Mouse (Mus musculus): ENCODE results near the gene Zfp493. TPM values are rescaled to one million over a fixed set of nuclear protein-coding genes. Genes with fewer than 3 reads are reported as not detected.
"Not testable (repeated sequence)": the region's sequence is repeated elsewhere in the genome, so short reads cannot be mapped to it uniquely, and the experiment has no call there.

The Zfp493 gene
- polyA plus RNA-seq (2014; fragmentation: Nextera tagmentation; extraction: Ambion mirVana): 3.8 and 4.1 TPM in 2 replicates

DNA sequence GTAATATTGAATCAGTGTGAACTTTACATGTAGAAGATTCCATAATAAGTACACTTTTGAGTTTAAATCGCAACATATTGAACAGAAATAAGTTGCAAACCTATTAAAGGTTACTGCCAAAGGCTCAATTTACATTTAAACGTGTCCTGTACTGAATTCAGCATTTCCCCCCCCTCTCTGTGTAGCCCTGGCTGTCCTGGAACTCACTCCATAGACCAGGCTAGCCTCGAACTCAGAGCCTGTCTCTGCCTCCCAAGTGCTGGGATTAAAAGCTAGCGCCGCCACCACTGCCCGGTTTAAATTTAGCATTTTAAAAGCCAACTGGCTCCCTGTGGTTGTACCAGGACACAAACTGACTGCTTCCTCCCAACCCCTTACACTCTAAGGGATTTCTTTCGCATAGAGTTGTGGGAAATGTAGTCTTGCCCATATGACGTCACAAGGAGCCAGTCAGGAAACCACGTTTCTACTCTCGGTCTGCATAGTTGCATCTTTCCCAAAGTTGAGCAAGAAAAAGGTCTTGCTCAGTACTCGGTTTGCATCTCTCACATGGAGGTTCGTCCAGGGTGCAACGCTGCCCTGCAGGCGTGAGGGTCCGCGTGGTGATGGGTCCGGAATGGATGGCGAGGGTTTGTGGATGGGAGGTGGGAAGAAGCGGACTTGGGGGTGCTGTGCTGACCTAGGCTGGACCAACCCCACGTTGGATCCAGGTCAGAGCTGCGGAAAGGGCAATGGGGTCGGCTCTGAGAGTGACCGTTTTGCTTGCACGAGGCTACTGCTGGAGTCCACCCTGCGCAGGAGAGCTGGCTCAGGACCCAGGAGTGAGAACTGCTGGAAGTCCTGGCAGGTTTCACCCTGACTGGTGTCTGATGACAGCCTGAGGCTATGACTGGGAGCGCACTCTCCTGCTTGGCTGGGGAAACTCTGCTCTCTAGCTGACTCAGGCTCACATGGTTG is at the start of gene Zfp493:
Gene Zfp493 (plus strand): TSS at position 429 of the 957 bp plus-strand sequence.
- ATAC-seq (ENCODE audit: low FRiP score) (peak; percentile 97), DNase-seq (ENCODE audit: low spot score, missing footprints) (peak; percentile 95)
- Histone ChIP-seq H3K4me3 (ENCODE audit: low read depth, low read length) (peak within 1 kb of the TSS; percentile 49), H3K4me1 (ENCODE audit: control insufficient read depth, insufficient read depth, low read length) (peaks cover 5% of the 10 kb centered on the region; the same call in 1 of the 2 replicates), H3K36me3 (ENCODE audit: control insufficient read depth, insufficient read depth, low read length) (no peaks in the 10 kb centered on the region), H3K4me2 (peak within 1 kb of the TSS; percentile 80), H3K9me3 (ENCODE audit: control insufficient read depth, low read length) (no peaks in the 10 kb centered on the region), H3K27ac (ENCODE audit: low read depth, low read length) (no peak within 1 kb of the TSS), H3K9ac (ENCODE audit: low read length) (peak within 1 kb of the TSS; percentile 66), H3K27me3 (ENCODE audit: control insufficient read depth, insufficient read depth, low read length) (no peaks in the 10 kb centered on the region)
- 9% methylated on average over 26 of the region's 26 CpGs for WGBS

DNA sequence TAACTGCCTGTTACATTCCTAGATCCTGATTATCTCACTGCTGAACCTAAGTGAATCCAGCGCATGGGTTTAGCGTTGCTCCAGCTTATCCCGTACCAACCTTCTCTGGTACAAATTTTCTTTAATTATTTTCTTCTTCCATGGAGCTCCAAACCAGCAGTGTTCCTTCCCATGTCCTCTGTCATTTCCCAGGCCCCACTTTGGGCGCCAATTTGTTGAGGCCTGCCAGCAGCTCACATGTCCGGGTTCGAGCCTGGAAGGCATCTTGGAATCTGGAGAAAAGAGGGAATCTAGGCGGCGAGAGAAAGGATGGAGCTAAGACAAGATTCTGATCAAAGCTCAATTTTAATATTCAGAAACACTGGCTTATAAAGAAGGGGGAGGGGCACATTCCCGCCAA is 45.1 kb upstream of the Zfp493 start:
- H3K36me3 ChIP-seq (ENCODE audit: control insufficient read depth, insufficient read depth, low read length); H3K27me3 ChIP-seq (ENCODE audit: control insufficient read depth, insufficient read depth, low read length); DNase-seq (ENCODE audit: low spot score, missing footprints); ATAC-seq (ENCODE audit: low FRiP score); H3K4me3 ChIP-seq (ENCODE audit: low read depth, low read length); H3K9ac ChIP-seq (ENCODE audit: low read length); H3K4me1 ChIP-seq (ENCODE audit: control insufficient read depth, insufficient read depth, low read length); H3K9me3 ChIP-seq (ENCODE audit: control insufficient read depth, low read length); H3K4me2 ChIP-seq; H3K27ac ChIP-seq (ENCODE audit: low read depth, low read length): not testable (repeated sequence)
- 91% methylated on average over 9 of the region's 9 CpGs for WGBS

DNA sequence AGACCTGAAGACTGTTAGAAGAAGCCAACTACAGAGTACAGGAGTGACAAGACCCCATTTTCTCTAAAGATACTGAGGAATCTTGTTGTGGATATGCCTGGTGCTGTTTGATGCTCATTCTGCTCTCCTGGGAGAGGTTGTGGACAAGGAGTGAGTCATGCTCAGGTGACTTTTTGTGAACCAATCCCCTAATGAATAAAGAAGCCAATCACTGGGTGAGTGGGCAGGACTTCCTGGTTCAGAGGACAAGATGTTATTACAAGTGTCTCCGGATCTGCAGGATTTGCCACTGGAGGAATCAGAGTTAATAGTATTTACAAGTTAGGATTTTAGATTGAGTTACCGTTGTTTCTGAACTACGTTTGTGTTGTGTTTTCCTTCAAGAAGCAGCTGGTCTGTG is 36.6 kb upstream of the Zfp493 start:
- Histone ChIP-seq H3K4me2 (no peak overlapping the region), H3K36me3 (ENCODE audit: control insufficient read depth, insufficient read depth, low read length) (peaks cover under 1% of the 10 kb centered on the region; the same call in 1 of the 2 replicates), H3K4me3 (ENCODE audit: low read depth, low read length) (no peak overlapping the region), H3K4me1 (ENCODE audit: control insufficient read depth, insufficient read depth, low read length) (no peaks in the 10 kb centered on the region), H3K27ac (ENCODE audit: low read depth, low read length) (no peak overlapping the region), H3K27me3 (ENCODE audit: control insufficient read depth, insufficient read depth, low read length) (no peaks in the 10 kb centered on the region), H3K9ac (ENCODE audit: low read length) (no peak overlapping the region), H3K9me3 (ENCODE audit: control insufficient read depth, low read length) (peaks cover under 1% of the 10 kb centered on the region; the same call in 1 of the 2 replicates)
- DNase-seq (ENCODE audit: low spot score, missing footprints): no peak
- 88% methylated on average over 3 of the region's 3 CpGs for WGBS
- no peak for ATAC-seq (ENCODE audit: low FRiP score)

DNA sequence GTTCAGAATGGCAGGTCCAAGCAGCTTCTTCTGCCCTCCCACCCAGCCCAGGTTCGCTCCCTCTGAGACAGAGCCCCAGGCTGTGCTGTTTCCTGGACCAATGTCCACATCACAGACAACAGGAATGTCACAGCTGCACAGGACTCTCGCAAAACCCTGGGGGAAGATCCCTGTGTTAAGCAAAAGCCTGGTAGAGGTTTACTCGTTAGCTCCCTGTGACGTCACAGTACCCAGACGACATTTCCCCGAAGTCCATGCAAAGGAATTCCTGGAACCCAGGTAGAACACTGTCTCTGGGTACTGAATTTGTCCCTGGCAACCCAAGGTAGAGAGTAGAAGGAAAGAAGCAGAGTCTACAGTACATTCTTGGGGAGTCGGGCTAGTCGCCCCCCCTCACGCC is 35.6 kb upstream of the Zfp493 start:
- 87% methylated on average over 9 of the region's 9 CpGs for WGBS
- H3K4me2 ChIP-seq: no peak overlapping the region
- H3K4me3 ChIP-seq (ENCODE audit: low read depth, low read length): no peak overlapping the region
- no peaks in the 10 kb centered on the region for H3K27me3 ChIP-seq (ENCODE audit: control insufficient read depth, insufficient read depth, low read length)
- DNase-seq (ENCODE audit: low spot score, missing footprints): no peak
- H3K9ac ChIP-seq (ENCODE audit: low read length): no peak overlapping the region
- H3K27ac ChIP-seq (ENCODE audit: low read depth, low read length): no peak overlapping the region
- H3K9me3 ChIP-seq (ENCODE audit: control insufficient read depth, low read length): peaks cover 3% of the 10 kb centered on the region; the same call in 1 of the 2 replicates
- H3K36me3 ChIP-seq (ENCODE audit: control insufficient read depth, insufficient read depth, low read length): peaks cover 5% of the 10 kb centered on the region; the same call in 1 of the 2 replicates
- H3K4me1 ChIP-seq (ENCODE audit: control insufficient read depth, insufficient read depth, low read length): no peaks in the 10 kb centered on the region
- ATAC-seq (ENCODE audit: low FRiP score): no peak

DNA sequence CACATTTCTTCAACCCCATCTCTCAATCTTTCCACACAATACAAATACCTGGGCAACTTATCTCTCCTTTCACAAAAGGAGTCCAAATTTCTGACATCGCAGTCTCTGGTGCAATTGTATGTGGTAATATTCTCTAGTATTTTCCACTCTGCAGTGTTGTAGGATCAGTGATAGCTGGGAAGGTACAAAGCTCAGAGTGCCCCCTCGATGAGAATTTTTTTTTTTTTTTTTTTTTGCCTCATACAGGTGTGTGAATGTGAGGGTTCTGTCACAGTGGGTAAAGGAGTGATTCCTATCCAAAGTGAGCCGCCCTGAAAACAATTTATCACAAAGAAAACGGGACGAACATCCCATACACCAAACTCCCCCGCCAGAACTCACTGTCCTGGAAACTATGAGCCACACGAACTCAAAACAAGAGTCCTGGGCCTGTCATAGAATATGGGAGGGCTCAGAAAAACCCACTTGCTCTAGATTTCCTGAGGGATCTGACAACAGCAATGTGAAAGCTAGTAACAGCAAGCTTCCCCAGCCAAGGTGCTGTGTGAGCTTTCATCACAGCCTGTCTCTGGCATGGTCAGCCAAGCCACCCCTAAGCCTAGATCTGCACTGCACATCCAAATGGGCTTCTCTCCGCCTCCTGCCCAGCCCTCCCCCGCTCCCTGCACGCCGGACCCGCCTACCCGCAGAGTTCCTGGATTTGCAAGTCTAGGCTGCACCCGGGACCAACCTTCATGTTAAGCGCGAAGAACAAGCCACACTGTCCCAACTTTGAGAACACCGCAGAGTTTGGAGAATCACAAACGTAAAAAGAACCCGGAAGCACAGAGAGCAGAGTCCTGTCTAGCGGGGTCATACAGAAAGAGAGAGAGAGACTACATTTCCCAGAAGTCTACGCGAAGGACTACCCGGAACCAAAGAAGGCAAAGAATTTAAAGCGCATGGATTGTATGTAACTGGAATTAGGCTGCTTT is 24.9 kb upstream of the Zfp493 start, which contains the start of gene Zfp85:
Gene Zfp85 (minus strand): TSS at position 896 of the 974 bp plus-strand sequence.
- Histone ChIP-seq H3K9ac (ENCODE audit: low read length) (peak within 1 kb of the TSS; percentile 68), H3K9me3 (ENCODE audit: control insufficient read depth, low read length) (no peaks in the 10 kb centered on the region), H3K4me1 (ENCODE audit: control insufficient read depth, insufficient read depth, low read length) (peaks cover 3% of the 10 kb centered on the region; the same call in 1 of the 2 replicates), H3K4me3 (ENCODE audit: low read depth, low read length) (peak within 1 kb of the TSS; percentile 67), H3K27me3 (ENCODE audit: control insufficient read depth, insufficient read depth, low read length) (no peaks in the 10 kb centered on the region), H3K4me2 (peak within 1 kb of the TSS; percentile 56), H3K27ac (ENCODE audit: low read depth, low read length) (no peak within 1 kb of the TSS), H3K36me3 (ENCODE audit: control insufficient read depth, insufficient read depth, low read length) (no peaks in the 10 kb centered on the region)
- peak; percentile 95 for ATAC-seq (ENCODE audit: low FRiP score)
- WGBS: 8% methylated on average over 24 of the region's 24 CpGs
- peak; percentile 94 for DNase-seq (ENCODE audit: low spot score, missing footprints)

DNA sequence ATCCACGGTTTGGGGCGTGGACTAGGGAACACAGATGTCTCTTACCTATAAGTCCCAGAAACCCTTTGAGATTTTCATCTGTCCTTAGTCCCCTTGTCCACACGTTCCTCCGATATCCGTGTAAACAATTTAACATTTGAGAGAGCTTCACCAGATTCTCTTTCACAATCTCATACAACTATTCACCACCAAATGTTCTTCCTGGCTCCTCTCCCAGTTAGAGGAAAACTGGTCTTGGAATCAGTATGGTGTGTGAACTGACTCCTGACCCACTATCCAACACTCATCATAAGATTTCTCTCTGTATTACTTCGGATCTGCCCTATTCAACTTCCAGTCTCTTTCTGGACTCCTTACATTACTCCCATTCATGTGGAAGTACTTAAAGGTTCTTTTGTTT is 23.7 kb upstream of the Zfp493 start:
- Histone ChIP-seq H3K36me3 (ENCODE audit: control insufficient read depth, insufficient read depth, low read length) (no peaks in the 10 kb centered on the region), H3K4me2 (no peak overlapping the region), H3K4me3 (ENCODE audit: low read depth, low read length) (no peak overlapping the region), H3K27me3 (ENCODE audit: control insufficient read depth, insufficient read depth, low read length) (no peaks in the 10 kb centered on the region), H3K4me1 (ENCODE audit: control insufficient read depth, insufficient read depth, low read length) (peaks cover 3% of the 10 kb centered on the region; the same call in 1 of the 2 replicates), H3K27ac (ENCODE audit: low read depth, low read length) (no peak overlapping the region), H3K9me3 (ENCODE audit: control insufficient read depth, low read length) (no peaks in the 10 kb centered on the region), H3K9ac (ENCODE audit: low read length) (no peak overlapping the region)
- 86% methylated on average over 6 of the region's 6 CpGs for WGBS
- peak; percentile 31 for DNase-seq (ENCODE audit: low spot score, missing footprints)
- ATAC-seq (ENCODE audit: low FRiP score): no peak

DNA sequence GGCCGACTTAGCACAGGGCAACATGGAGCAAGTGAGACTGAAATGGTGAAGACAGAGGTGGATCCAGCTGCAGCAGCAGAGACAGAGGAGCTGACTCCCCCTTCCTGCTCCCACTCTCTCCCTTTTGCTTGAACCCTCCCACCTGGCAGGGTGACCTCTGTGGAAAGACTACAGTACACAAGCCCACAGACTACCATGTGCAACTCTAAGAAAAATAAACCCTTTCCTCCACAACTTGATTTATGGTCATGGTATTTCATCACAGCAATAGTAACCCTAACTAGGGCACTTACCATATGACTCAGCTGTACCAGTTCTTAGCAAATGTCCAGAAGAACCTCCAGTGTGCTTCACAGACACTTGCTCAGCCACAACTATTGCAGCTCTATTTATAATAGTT is 19.5 kb upstream of the Zfp493 start:
- Histone ChIP-seq H3K4me3 (ENCODE audit: low read depth, low read length) (no peak overlapping the region), H3K4me2 (no peak overlapping the region), H3K27me3 (ENCODE audit: control insufficient read depth, insufficient read depth, low read length) (no peaks in the 10 kb centered on the region), H3K36me3 (ENCODE audit: control insufficient read depth, insufficient read depth, low read length) (no peaks in the 10 kb centered on the region), H3K9me3 (ENCODE audit: control insufficient read depth, low read length) (no peaks in the 10 kb centered on the region), H3K4me1 (ENCODE audit: control insufficient read depth, insufficient read depth, low read length) (no peaks in the 10 kb centered on the region), H3K27ac (ENCODE audit: low read depth, low read length) (no peak overlapping the region), H3K9ac (ENCODE audit: low read length) (no peak overlapping the region)
- WGBS: 80% methylated on average over 1 of the region's 1 CpGs
- ATAC-seq (ENCODE audit: low FRiP score) (no peak), DNase-seq (ENCODE audit: low spot score, missing footprints) (no peak)

DNA sequence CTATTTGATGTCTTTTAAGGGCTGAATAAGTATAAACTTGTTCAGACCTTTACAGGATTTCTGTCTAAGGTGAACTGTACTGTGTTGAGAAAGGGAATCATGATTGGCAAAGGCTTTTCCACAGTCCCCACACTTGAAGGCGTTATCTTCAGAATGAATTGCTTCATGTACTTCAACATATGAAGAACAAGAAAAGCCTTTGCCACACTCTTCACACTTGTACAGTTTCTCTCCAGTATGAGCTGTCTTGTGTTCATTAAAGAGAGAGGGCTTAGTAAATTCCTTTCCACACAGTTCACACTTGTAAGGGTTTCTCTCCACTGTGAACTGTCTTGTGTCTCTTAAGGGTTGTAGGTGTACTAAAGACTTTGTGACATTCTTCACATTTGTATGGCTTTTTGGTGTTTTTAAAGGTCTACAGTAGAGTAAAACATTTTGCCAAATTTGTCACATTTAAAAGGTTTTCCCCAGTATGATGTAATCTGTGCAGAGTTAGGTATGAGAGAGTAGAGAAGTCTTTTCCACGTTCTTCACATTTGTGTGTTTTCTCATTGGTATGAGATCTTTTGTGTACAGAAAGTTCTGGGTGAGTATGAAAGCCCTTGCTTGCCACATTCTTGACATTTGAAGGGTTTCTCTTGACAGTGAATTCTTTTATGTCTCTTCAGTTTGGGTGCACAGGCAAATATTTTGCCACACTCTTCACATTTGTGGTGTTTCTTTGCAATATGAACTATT is 16.3 kb upstream of the Zfp493 start:
- no peak overlapping the region for H3K4me2 ChIP-seq
- no peak for ATAC-seq (ENCODE audit: low FRiP score)
- DNase-seq (ENCODE audit: low spot score, missing footprints): no peak
- no peaks in the 10 kb centered on the region for H3K4me1 ChIP-seq (ENCODE audit: control insufficient read depth, insufficient read depth, low read length)
- H3K36me3 ChIP-seq (ENCODE audit: control insufficient read depth, insufficient read depth, low read length): no peaks in the 10 kb centered on the region
- no peak overlapping the region for H3K9ac ChIP-seq (ENCODE audit: low read length)
- H3K9me3 ChIP-seq (ENCODE audit: control insufficient read depth, low read length): no peaks in the 10 kb centered on the region
- H3K27ac ChIP-seq (ENCODE audit: low read depth, low read length): no peak overlapping the region
- no peaks in the 10 kb centered on the region for H3K27me3 ChIP-seq (ENCODE audit: control insufficient read depth, insufficient read depth, low read length)
- WGBS: 87% methylated on average over 2 of the region's 2 CpGs
- no peak overlapping the region for H3K4me3 ChIP-seq (ENCODE audit: low read depth, low read length)

All from midbrain, embryonic 11.5 days (tissue).